Mouse (Mus musculus) right cerebral cortex, postnatal 36 days (tissue): ENCODE measurements at regions not wholly inside any gene's neighbourhood (a gene's known extent, or its start where the extent isn't known, plus 50 kb on each side); places are given as distances from the start of the nearest gene placed in this dataset.
A peak's percentile ranks its signal among the peaks of the same experiment; 100 is the strongest.
"Not testable (repeated sequence)": the region's sequence is repeated elsewhere in the genome, so short reads cannot be mapped to it uniquely, and the experiment has no call there.

Source experiments
- DNase-seq, 2 experiments: peaks; one replicate each; pipeline ENCODE4 v3.0.0; 2022; ENCODE audit warnings: low spot score in 2 of 2, mixed read lengths in 1 of 2

- DNase-seq: no peak
Observed at GRCm38 (mm10) chr1:7388627-7389026, 2580.9 kb downstream of the Gm37988 start.

GRCm38 (mm10) chr1:7393508-7393907 is 2585.8 kb downstream of the Gm37988 start:
- no peak for DNase-seq

GRCm38 (mm10) chr1:7394161-7394560 is 2586.5 kb downstream of the Gm37988 start:
- DNase-seq: no peak

- no peak for DNase-seq
Observed at GRCm38 (mm10) chr1:7395527-7395926, 2587.8 kb downstream of the Gm37988 start.

- peak; percentile 4 to 36 for DNase-seq
Observed at GRCm38 (mm10) chr1:7396867-7397806, 2589.4 kb downstream of the Gm37988 start.

GRCm38 (mm10) chr1:7397807-7398446 is 2590.2 kb downstream of the Gm37988 start:
- peak; percentile 98 to 99 for DNase-seq

- DNase-seq: no peak
Observed at GRCm38 (mm10) chr1:7398678-7399218, 2591.1 kb downstream of the Gm37988 start.

- not testable (repeated sequence) for DNase-seq
Observed at GRCm38 (mm10) chr1:7405651-7406050, 2598.0 kb downstream of the Gm37988 start.

- no peak for DNase-seq
Observed at GRCm38 (mm10) chr1:7414444-7414843, 2606.8 kb downstream of the Gm37988 start.

GRCm38 (mm10) chr1:7451660-7452155 is 2644.0 kb downstream of the Gm37988 start:
- DNase-seq: no peak

GRCm38 (mm10) chr1:7454931-7455330 is 2647.2 kb downstream of the Gm37988 start:
- DNase-seq: no peak

- no peak for DNase-seq
Observed at GRCm38 (mm10) chr1:7457895-7458294, 2650.2 kb downstream of the Gm37988 start.

GRCm38 (mm10) chr1:7494096-7494495 is 2686.4 kb downstream of the Gm37988 start:
- DNase-seq: no peak

GRCm38 (mm10) chr1:7499042-7499441 is 2691.3 kb downstream of the Gm37988 start:
- DNase-seq: no peak

GRCm38 (mm10) chr1:7502363-7502762 is 2694.7 kb downstream of the Gm37988 start:
- DNase-seq: no peak

GRCm38 (mm10) chr1:7518791-7519190 is 2711.1 kb downstream of the Gm37988 start:
- DNase-seq: no peak

- no peak for DNase-seq
Observed at GRCm38 (mm10) chr1:7533506-7533905, 2725.8 kb downstream of the Gm37988 start.

- DNase-seq: peak in 1 of 2 experiments; percentile 32
Observed at GRCm38 (mm10) chr1:7535191-7535590, 2727.5 kb downstream of the Gm37988 start.

- no peak for DNase-seq
Observed at GRCm38 (mm10) chr1:7543492-7543891, 2735.8 kb downstream of the Gm37988 start.

GRCm38 (mm10) chr1:7548261-7548660 is 2740.6 kb downstream of the Gm37988 start:
- no peak for DNase-seq

GRCm38 (mm10) chr1:7574787-7575186 is 2767.1 kb downstream of the Gm37988 start:
- no peak for DNase-seq

- DNase-seq: no peak
Observed at GRCm38 (mm10) chr1:7586409-7586808, 2778.7 kb downstream of the Gm37988 start.
